Mouse (Mus musculus): ENCODE measurements at regions not wholly inside any gene's neighbourhood (a gene's known extent, or its start where the extent isn't known, plus 50 kb on each side); places are given as distances from the start of the nearest gene placed in this dataset.
A peak's percentile ranks its signal among the peaks of the same experiment; 100 is the strongest.
"Not testable (repeated sequence)": the region's sequence is repeated elsewhere in the genome, so short reads cannot be mapped to it uniquely, and the experiment has no call there.

DNA sequence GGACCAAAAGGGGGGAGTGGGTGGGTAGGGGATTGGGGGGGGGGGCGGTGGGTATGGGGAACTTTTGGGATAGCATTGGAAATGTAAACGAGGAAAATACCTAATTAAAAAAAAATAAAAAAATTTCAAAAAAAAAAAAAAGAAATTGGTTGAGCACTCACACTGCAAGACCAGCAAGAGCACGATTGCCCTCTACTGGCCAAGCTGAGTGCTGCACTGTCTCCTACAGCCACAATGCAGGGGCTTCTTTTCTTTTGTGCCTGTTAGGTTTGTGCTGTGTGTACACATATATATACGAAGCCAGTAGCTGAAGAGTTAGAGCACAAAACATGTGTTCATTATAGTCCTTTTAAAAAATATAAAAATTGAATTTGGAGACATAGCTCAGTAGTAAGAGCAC lies 55.6 kb downstream of the Mup20 start:
- H3K36me3 ChIP-seq (ENCODE audit: insufficient read depth, low read length), result no peaks in the 10 kb centered on the region

DNA sequence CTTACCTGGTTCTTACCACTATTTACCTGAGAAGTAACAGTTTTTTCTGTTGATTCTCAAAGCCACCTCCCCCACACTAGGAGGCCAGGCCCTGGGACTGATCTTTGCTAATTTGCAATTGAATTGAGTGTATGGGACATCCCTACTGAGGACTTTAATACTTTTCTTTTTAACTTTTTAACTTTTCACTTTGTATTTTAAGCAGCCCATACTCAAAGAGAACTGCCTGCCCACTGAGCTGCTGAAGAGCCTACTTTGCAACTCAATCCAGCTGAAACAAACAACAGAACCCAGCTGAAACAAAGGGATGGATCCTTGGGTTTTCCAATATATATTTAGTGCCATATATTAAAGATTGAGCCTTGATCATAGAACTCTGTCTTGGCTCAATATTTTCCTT lies 64.0 kb downstream of the Mup20 start:
- H3K9me3 ChIP-seq (ENCODE audit: low read length); DNase-seq (ENCODE audit: low spot score); ATAC-seq; H3K27me3 ChIP-seq (ENCODE audit: insufficient read depth, low read length); H3K9ac ChIP-seq (replicated peaks; ENCODE audit: low read length); H3K27ac ChIP-seq; H3K4me3 ChIP-seq (ENCODE audit: low read length); H3K4me1 ChIP-seq (ENCODE audit: insufficient read depth, low read length); H3K36me3 ChIP-seq (ENCODE audit: insufficient read depth, low read length); H3K4me2 ChIP-seq (ENCODE audit: low read depth, low read length): not testable (repeated sequence)

More for the DNA sequence above, 55.6 kb downstream of the Mup20 start:
- H3K4me3 ChIP-seq (ENCODE audit: low read length), result no peak overlapping the region
- DNase-seq (ENCODE audit: low spot score), result peak; percentile 45
- ATAC-seq, result no peak
- no peaks in the 10 kb centered on the region for H3K4me1 ChIP-seq (ENCODE audit: insufficient read depth, low read length)
- no peaks in the 10 kb centered on the region for H3K9me3 ChIP-seq (ENCODE audit: low read length)
- H3K27ac ChIP-seq, result no peak overlapping the region
- H3K9ac ChIP-seq (replicated peaks; ENCODE audit: low read length), result no peak overlapping the region
- no peak overlapping the region for H3K4me2 ChIP-seq (ENCODE audit: low read depth, low read length)
- TF ChIP-seq CTCF (IDR thresholded peaks at IDR 0.05; ENCODE audit: low read depth), result peak; percentile 59
- 21% methylated on average over 4 of the region's 4 CpGs for WGBS
- no peaks in the 10 kb centered on the region for H3K27me3 ChIP-seq (ENCODE audit: insufficient read depth, low read length)

DNA sequence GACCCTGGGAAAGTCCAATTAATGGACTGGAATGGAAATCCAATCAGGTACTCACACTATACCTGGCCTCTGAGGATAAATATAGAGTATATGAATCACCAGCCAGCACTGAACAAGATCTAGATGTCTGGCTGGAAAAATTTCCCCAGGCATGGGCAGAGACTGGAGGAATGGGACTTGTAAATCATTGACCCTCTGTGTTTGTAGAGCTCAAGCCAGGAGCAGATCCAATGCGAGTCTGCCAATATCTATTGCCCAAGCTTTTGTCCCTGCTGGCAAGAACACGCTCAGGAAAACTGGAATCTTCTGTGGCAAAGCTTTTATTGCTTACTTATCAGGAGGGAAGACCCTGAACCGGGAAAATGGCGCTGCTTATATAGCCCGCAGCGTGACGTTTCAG lies 77.8 kb downstream of the Mup20 start:
- no peak for TF ChIP-seq CTCF (IDR thresholded peaks at IDR 0.05; ENCODE audit: low read depth)
- Histone ChIP-seq H3K4me2 (ENCODE audit: low read depth, low read length) (no peak overlapping the region), H3K4me1 (ENCODE audit: insufficient read depth, low read length) (no peaks in the 10 kb centered on the region), H3K27ac (no peak overlapping the region), H3K36me3 (ENCODE audit: insufficient read depth, low read length) (no peaks in the 10 kb centered on the region), H3K27me3 (ENCODE audit: insufficient read depth, low read length) (no peaks in the 10 kb centered on the region), H3K9me3 (ENCODE audit: low read length) (no peaks in the 10 kb centered on the region), H3K4me3 (ENCODE audit: low read length) (no peak overlapping the region), H3K9ac (replicated peaks; ENCODE audit: low read length) (no peak overlapping the region)
- DNase-seq (ENCODE audit: low spot score) (no peak), ATAC-seq (no peak)
- WGBS, result 94% methylated on average over 7 of the region's 7 CpGs

DNA sequence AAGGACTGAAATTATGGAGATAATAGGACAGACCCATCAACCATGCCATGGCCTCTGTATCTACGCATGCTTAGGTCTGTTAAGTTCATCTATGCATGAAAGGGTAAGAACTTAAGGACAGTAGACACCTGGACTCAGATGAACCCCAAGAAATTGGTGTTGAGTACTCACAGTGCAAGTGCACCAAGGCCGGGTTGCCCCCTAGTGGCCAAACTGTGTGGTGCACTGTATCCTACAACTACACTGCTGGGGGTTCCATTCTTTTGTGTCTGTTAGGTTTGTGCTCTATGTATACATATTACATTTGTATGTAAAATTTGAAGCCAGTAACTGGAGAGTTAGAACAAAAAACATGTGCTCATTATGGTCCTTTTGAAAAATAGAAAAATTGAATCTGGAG lies 80.7 kb downstream of the Mup20 start:
- H3K4me3 ChIP-seq (ENCODE audit: low read length), result no peak overlapping the region
- DNase-seq (ENCODE audit: low spot score) (peak; percentile 7), ATAC-seq (no peak)
- H3K27me3 ChIP-seq (ENCODE audit: insufficient read depth, low read length), result no peaks in the 10 kb centered on the region
- no peaks in the 10 kb centered on the region for H3K4me1 ChIP-seq (ENCODE audit: insufficient read depth, low read length)
- peak; percentile 57 for TF ChIP-seq CTCF (IDR thresholded peaks at IDR 0.05; ENCODE audit: low read depth)
- H3K36me3 ChIP-seq (ENCODE audit: insufficient read depth, low read length), result no peaks in the 10 kb centered on the region
- no peak overlapping the region for H3K4me2 ChIP-seq (ENCODE audit: low read depth, low read length)
- no peak overlapping the region for H3K9ac ChIP-seq (replicated peaks; ENCODE audit: low read length)
- 63% methylated on average over 2 of the region's 2 CpGs for WGBS
- H3K27ac ChIP-seq, result no peak overlapping the region
- H3K9me3 ChIP-seq (ENCODE audit: low read length), result no peaks in the 10 kb centered on the region

DNA sequence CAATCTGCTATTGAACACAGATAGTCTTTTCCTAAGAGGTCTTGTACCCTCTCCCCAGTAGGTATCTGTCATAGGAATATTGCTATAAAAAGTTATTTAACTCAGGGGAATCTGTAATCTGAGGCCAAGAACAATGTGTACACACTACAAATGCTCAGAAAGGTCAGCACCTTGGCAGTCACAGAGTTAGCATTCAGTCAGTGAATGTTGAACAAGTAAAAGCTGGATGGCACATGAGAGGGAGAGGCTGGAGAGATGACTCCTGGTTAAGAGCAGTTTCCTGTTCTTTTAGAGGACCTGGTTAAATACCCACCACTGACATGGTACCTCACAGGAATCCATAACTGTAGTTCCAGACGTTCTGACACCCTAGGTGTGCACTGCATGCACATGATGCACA lies 84.3 kb downstream of the Mup20 start:
- no peak overlapping the region for H3K4me2 ChIP-seq (ENCODE audit: low read depth, low read length)
- H3K4me3 ChIP-seq (ENCODE audit: low read length), result no peak overlapping the region
- H3K27ac ChIP-seq, result no peak overlapping the region
- H3K27me3 ChIP-seq (ENCODE audit: insufficient read depth, low read length), result no peaks in the 10 kb centered on the region
- no peaks in the 10 kb centered on the region for H3K4me1 ChIP-seq (ENCODE audit: insufficient read depth, low read length)
- ATAC-seq, result no peak
- no peak for DNase-seq (ENCODE audit: low spot score)
- TF ChIP-seq CTCF (IDR thresholded peaks at IDR 0.05; ENCODE audit: low read depth), result no peak
- H3K36me3 ChIP-seq (ENCODE audit: insufficient read depth, low read length), result no peaks in the 10 kb centered on the region
- H3K9ac ChIP-seq (replicated peaks; ENCODE audit: low read length), result no peak overlapping the region
- WGBS, result 81% methylated on average over 1 of the region's 1 CpGs
- no peaks in the 10 kb centered on the region for H3K9me3 ChIP-seq (ENCODE audit: low read length)

DNA sequence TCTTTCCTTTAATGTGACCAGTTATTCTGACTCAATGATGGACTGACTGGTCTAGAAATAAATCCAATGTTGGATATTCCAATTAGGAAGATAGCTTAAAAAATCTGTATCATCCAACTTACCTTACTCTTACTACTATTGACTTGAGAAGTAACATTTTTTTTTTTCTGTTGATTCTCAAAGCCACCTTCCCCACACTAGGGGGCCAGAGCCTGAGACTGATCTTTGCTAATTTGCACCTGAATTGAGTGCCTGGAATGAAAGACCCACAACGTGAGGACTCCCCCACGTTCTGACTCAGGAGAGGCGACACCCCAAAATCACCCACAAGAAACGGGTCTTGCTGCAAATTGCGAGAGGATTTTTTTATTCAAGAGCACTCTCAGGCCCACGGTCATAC lies 86.3 kb downstream of the Mup20 start:
- H3K4me2 ChIP-seq (ENCODE audit: low read depth, low read length); H3K9ac ChIP-seq (replicated peaks; ENCODE audit: low read length); H3K4me1 ChIP-seq (ENCODE audit: insufficient read depth, low read length); H3K4me3 ChIP-seq (ENCODE audit: low read length); H3K27me3 ChIP-seq (ENCODE audit: insufficient read depth, low read length); DNase-seq (ENCODE audit: low spot score); ATAC-seq; H3K36me3 ChIP-seq (ENCODE audit: insufficient read depth, low read length); H3K9me3 ChIP-seq (ENCODE audit: low read length); H3K27ac ChIP-seq: not testable (repeated sequence)
- WGBS, result 77% methylated on average over 6 of the region's 6 CpGs

DNA sequence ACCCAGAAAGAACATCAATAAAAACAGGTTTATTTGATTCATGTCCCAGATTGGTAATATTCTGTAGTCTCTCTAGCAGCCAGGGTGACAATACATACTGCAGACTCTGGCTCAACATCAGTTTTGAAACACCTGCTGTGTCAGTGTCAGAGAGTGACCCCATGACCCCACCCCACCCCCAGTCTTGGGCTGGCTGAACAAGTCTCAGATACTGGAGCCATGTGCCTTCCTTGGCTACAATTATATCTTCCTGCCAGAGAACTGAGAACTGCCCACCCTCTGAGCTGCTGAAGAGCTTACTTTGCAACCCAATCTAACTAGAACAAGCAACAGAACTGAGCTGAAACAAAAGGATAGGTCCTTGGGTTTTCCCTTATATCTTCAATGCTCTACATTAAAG lies 91.6 kb downstream of the Mup20 start:
- ATAC-seq, result no peak
- TF ChIP-seq CTCF (IDR thresholded peaks at IDR 0.05; ENCODE audit: low read depth), result no peak

More for the DNA sequence above, 91.6 kb downstream of the Mup20 start:
- Histone ChIP-seq H3K36me3 (ENCODE audit: insufficient read depth, low read length) (no peaks in the 10 kb centered on the region), H3K4me3 (ENCODE audit: low read length) (no peak overlapping the region), H3K4me1 (ENCODE audit: insufficient read depth, low read length) (no peaks in the 10 kb centered on the region), H3K9me3 (ENCODE audit: low read length) (no peaks in the 10 kb centered on the region), H3K4me2 (ENCODE audit: low read depth, low read length) (no peak overlapping the region), H3K27ac (no peak overlapping the region), H3K9ac (replicated peaks; ENCODE audit: low read length) (no peak overlapping the region), H3K27me3 (ENCODE audit: insufficient read depth, low read length) (no peaks in the 10 kb centered on the region)
- no peak for DNase-seq (ENCODE audit: low spot score)

Data from hindbrain, postnatal 0 days (tissue).